Mouse (Mus musculus): ENCODE results near the gene Lmod3.

DNA sequence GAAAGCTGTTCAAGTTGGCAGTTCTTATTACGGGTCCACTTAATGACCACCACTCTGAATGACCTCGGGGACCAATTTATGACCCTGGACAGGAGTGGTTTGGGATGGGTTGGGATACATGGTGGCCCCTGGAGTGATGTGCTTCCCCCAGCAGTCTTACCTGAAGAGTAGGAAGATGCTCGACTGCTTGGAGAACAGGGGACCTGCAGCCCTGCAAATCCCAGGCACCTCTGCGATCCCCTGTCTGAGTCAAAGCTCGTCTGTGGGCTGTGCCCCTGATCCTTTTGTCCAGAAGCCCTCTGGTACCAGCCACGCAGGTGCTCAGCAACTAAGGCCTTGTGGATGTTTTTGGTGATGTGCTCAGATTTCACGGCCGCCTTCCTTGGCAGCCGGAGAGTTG, 42.9 kb upstream of the Lmod3 start:
- no peak for TF ChIP-seq POLR2A (IDR thresholded peaks at IDR 0.05; ENCODE audit: extremely low read depth, insufficient read depth, low read length)
- no peak for TF ChIP-seq CTCF (IDR thresholded peaks at IDR 0.05; ENCODE audit: low read depth, low read length)

Measured in liver, adult 2 months (tissue).